Mouse (Mus musculus): ENCODE data around the gene Ang6.
"Not testable (repeated sequence)": the region's sequence is repeated elsewhere in the genome, so short reads cannot be mapped to it uniquely, and the experiment has no call there.

The Ang6 gene

DNA sequence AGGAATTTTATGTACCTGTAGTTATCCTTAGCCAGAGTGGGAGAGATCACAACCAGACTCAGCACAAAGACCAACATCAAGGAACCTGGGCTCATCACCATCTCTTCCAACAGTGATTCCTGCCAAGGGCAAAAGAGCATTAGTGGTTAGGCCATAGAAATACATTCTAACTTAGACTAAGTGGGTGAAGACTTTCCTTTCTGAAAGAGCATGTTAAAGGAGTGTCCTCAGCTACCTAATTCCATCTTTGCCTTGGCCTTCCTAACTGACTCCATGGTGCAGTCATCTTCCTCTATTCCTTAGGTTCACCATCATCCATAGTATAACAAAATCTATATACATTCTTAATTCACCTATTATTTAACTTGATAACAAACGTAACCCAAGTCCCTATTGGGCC is at the start of gene Ang6:
Gene Ang6, minus strand, starts transcription at position 101 of the 400 bp plus-strand sequence.
- no peak for DNase-seq (ENCODE audit: low read depth, low spot score)

DNA sequence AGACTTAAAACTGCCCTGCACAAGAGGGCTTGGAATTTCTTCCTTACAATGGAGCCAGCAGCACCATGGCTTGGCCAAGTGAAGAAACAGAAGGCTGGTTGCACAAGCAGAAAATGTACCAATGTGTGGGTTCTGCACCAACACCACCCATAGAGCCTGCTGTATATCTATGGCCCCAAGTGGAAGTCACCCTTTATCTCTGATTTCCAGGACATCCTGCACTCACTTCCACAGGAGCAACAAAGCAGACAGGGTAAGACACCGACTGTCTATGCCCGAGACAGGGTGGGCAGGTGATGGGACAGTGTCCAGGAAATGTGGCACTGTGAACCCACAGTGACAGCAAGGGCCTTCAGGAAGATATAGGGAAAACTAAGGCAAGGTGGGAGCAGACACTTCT is 44.5 kb upstream of the Ang6 start:
- DNase-seq (ENCODE audit: low read depth, low spot score), result not testable (repeated sequence)

- not testable (repeated sequence) for DNase-seq (ENCODE audit: low read depth, low spot score)
Measured at GRCm38 (mm10) chr14:44031828-44032227, 29.8 kb upstream of the Ang6 start.

DNA sequence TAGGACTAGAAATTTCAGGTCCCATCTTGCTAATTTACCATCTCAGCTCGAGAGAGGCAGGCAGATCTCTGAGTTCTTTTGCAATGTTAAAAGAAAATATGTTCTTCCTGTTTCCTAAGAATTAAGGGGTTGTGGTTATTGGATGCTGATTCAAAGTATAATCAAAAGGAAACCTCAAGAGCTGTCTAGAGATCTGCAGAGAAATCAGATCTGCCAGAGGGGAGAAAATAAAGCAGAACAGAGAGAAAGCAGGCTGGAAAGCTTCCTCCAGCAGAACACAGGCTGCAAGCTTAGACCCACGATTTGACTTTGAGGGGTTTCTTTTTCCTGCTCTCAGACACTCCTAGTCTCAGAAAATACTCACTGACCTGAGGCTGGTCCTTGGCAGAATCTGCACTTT is 7.6 kb upstream of the Ang6 start:
- DNase-seq (ENCODE audit: low read depth, low spot score), result not testable (repeated sequence)

GRCm38 (mm10) chr14:44008021-44008420 is 6.0 kb upstream of the Ang6 start:
- not testable (repeated sequence) for DNase-seq (ENCODE audit: low read depth, low spot score)

GRCm38 (mm10) chr14:44001600-44001999 is 469 bp downstream of the Ang6 start:
- DNase-seq (ENCODE audit: low read depth, low spot score), result no peak

GRCm38 (mm10) chr14:43998455-43999000 is 3.5 kb downstream of the Ang6 start:
- not testable (repeated sequence) for DNase-seq (ENCODE audit: low read depth, low spot score)

GRCm38 (mm10) chr14:43987404-43987803 is 14.7 kb downstream of the Ang6 start:
- peak; percentile 19 for DNase-seq (ENCODE audit: low read depth, low spot score)

GRCm38 (mm10) chr14:43986147-43986546 is 15.9 kb downstream of the Ang6 start:
- DNase-seq (ENCODE audit: low read depth, low spot score), result no peak

DNA sequence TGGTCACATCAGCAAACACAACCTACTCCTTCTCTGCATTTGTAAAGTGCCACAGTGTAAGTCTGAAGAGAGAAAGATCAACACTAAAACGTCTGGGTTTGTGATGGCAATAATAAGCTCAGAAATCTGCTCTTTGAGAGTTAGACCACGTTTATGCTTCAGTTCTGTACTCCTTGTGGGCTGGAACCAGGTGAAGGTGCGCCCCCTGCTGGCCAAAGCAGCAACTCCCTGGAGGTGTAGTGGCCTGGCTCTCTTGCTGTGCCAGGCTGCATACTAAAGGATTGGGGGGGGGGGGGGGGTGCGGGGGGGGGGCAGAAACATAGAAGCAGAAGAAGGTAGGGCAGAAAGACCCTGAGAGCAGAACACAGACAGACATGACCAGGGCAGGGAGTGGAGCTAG is 18.2 kb downstream of the Ang6 start:
- DNase-seq (ENCODE audit: low read depth, low spot score), result peak; percentile 56

- DNase-seq (ENCODE audit: low read depth, low spot score), result no peak
Measured at GRCm38 (mm10) chr14:43983454-43983853, 18.6 kb downstream of the Ang6 start.

DNA sequence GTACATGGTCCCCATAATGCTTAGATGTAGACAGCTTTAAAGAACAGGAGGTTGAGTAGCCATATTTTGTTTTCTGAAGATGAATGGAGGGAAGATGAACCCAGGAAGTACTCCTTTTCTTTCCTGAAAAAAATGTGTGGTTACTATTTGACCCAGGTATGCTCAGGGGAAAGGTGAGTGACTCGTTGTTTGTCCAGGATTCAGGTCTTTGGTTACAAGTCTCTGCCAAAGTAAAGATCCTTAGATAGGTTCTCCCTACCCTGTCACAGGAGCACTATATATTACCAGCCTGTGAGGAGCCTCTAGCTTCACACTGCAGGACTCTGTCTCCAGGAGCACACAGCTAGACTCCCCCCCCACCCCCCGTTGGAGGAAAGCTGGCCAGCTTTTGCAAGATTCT is 45.3 kb downstream of the Ang6 start, which contains the start of gene Ang5:
Gene Ang5, plus strand, starts transcription at position 301 of the 400 bp plus-strand sequence.
- not testable (repeated sequence) for DNase-seq (ENCODE audit: low read depth, low spot score)

DNA sequence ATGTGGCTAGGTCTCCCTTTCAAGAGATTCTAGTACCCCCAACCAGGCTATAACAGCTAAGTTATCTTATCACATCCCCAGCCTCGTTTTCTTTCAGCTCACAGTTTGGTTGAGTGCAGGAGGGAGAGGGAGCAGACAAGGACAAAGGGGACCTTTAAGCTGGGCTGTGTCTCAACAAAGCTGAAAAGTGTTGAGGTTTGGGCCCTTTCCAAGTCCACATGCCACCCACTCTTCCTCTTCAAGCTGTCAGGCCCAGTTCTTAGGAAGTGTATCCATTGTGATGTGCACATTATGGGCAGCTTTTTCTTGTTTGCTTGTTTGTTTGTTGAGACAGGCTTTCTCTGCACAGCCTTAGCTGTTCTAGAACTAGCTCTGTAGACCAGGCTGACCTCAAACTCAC is 47.0 kb downstream of the Ang6 start:
- DNase-seq (ENCODE audit: low read depth, low spot score), result not testable (repeated sequence)

DNA sequence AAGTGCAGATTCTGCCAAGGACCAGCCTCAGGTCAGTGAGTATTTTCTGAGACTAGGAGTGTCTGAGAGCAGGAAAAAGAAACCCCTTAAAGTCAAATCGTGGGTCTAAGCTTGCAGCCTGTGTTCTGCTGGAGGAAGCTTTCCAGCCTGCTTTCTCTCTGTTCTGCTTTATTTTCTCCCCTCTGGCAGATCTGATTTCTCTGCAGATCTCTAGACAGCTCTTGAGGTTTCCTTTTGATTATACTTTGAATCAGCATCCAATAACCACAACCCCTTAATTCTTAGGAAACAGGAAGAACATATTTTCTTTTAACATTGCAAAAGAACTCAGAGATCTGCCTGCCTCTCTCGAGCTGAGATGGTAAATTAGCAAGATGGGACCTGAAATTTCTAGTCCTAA is 48.7 kb downstream of the Ang6 start:
- not testable (repeated sequence) for DNase-seq (ENCODE audit: low read depth, low spot score)
